Mouse (Mus musculus) brain, embryonic 14.5 days (tissue): Measurements from ENCODE around the gene Diexf.

Experiments used
- CTCF ChIP-seq: fragments of 200-500 bp; IDR thresholded peaks from 2 replicates; pipeline ENCODE4 v1.5.1; 2012; ENCODE audit warnings: inconsistent platforms, mild to moderate bottlenecking, moderate library complexity, borderline replicate concordance; ENCODE audit not compliant: insufficient read depth, insufficient read length; ENCODE audit errors: extremely low read depth
- POLR2A ChIP-seq: fragments of 200-500 bp; IDR thresholded peaks from 2 replicates; pipeline ENCODE4 v1.6.1; 2012; ENCODE audit warnings: mild to moderate bottlenecking, inconsistent platforms, borderline replicate concordance; ENCODE audit not compliant: poor library complexity, insufficient read depth, insufficient read length, severe bottlenecking; ENCODE audit errors: extremely low read depth

DNA sequence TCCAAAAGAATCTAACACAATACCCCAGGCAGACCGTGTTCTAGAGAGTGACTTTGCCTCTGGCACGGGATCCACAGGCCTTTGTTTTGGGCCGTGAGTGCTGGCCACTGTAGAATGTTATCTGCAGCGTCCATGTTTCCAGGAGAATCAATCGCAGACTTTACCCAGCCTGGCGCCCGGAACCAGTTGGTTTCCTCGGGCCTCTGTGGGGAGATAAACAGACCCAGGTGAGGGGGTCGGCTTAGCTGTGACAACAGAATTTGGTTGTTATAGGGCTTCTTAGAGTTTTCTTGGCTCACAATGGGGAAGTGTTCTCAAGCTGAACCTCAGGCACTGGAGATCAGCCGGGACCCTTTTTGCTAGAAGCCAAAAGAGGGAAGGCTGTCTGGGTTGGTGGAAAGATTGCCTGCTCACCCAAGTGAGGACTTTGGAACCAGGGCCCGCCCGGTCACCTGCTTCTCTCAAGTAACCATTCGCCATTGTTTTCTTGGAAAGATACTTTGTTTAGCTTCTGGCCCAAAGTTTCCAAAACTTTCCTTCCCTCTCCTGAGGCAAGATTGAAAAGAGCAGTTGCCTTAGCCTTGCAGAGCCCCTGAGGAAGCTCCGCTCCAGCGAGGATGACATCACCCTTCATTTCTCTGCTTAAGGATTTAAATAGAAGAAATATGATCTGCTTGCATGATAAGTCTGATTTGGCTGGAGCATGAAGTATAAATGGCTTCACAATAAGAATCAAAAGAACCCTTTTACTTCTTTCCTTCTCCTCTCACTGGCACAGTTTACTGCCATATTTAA is 26.4 kb upstream of the Diexf start:
- no peak for TF ChIP-seq POLR2A
- no peak for TF ChIP-seq CTCF
